Mouse (Mus musculus) testis, adult 2 months (tissue): Measurements from ENCODE around the gene Gucy1b1. TPM values are rescaled to one million over a fixed set of nuclear protein-coding genes. Genes with fewer than 3 reads are reported as not detected.

Source experiments
- H3K27ac ChIP-seq: fragments of 200-500 bp; 2 replicates; pipeline ENCODE4 v1.5.1; 2012; ENCODE audit warnings: low read depth, low read length; ENCODE audit not compliant: control insufficient read depth, insufficient read depth
- H3K27me3 ChIP-seq: fragments of 200-500 bp; 2 replicates; pipeline ENCODE4 v1.6.1; 2012; ENCODE audit warnings: mild to moderate bottlenecking, low read length, moderate library complexity; ENCODE audit not compliant: control insufficient read depth, insufficient read depth
- H3K36me3 ChIP-seq: fragments of 200-500 bp; 2 replicates; pipeline ENCODE4 v1.6.1; 2012; ENCODE audit warnings: mild to moderate bottlenecking, low read length; ENCODE audit not compliant: control insufficient read depth, insufficient read depth
- H3K4me1 ChIP-seq: fragments of 200-500 bp; 2 replicates; pipeline ENCODE4 v1.6.1; 2012; ENCODE audit warnings: low read length; ENCODE audit not compliant: control insufficient read depth, insufficient read depth
- H3K4me3 ChIP-seq: fragments of 200-500 bp; 2 replicates; pipeline ENCODE4 v1.5.1; 2012; ENCODE audit warnings: low read depth, mild to moderate bottlenecking, low read length, moderate library complexity, mixed read lengths; ENCODE audit not compliant: control insufficient read depth
- CTCF ChIP-seq: fragments of 200-500 bp; IDR thresholded peaks from 2 replicates; pipeline ENCODE4 v1.5.1; 2012; ENCODE audit warnings: low read depth, mild to moderate bottlenecking, inconsistent platforms, low read length, moderate library complexity; ENCODE audit not compliant: control insufficient read depth, insufficient read depth, insufficient replicate concordance
- POLR2A ChIP-seq: fragments of 200-500 bp; IDR thresholded peaks from 2 replicates; pipeline ENCODE4 v1.6.1; 2012; ENCODE audit warnings: low read depth, mild to moderate bottlenecking, inconsistent platforms, low read length, moderate library complexity; ENCODE audit not compliant: control insufficient read depth
- polyA plus RNA-seq: library from polyadenylated mRNA; depleted of rRNA; stranded (reverse); fragments of >200 nt; gene quantifications from 2 replicates; pipeline ENCODE4 v1.2.3, GENCODE M21; 2012

Gucy1b1 gene
- polyA plus RNA-seq, 1 experiment = 0.61 TPM

- Histone ChIP-seq H3K4me1 (no peaks in the 10 kb centered on the region), H3K27me3 (no peaks in the 10 kb centered on the region), H3K4me3 (no peak overlapping the region), H3K27ac (no peak overlapping the region), H3K36me3 (no peaks in the 10 kb centered on the region)
- TF ChIP-seq CTCF = no peak
- TF ChIP-seq POLR2A = no peak
Observed at GRCm38 (mm10) chr3:82096801-82097200, 22.3 kb upstream of the Gucy1b1 start.

- no peaks in the 10 kb centered on the region for H3K36me3 ChIP-seq
- peak overlapping the region; percentile 62 for H3K4me3 ChIP-seq
- TF ChIP-seq POLR2A (no peak), CTCF (no peak)
- peaks cover 12% of the 10 kb centered on the region for H3K4me1 ChIP-seq
- H3K27ac ChIP-seq = no peak overlapping the region
- no peaks in the 10 kb centered on the region for H3K27me3 ChIP-seq
Observed at GRCm38 (mm10) chr3:82073741-82074181, 728 bp downstream of the Gucy1b1 start.

- TF ChIP-seq POLR2A (no peak), CTCF (no peak)
- Histone ChIP-seq H3K27ac (no peak overlapping the region), H3K27me3 (no peaks in the 10 kb centered on the region), H3K4me1 (no peaks in the 10 kb centered on the region), H3K36me3 (no peaks in the 10 kb centered on the region), H3K4me3 (no peak overlapping the region)
Observed at GRCm38 (mm10) chr3:82067830-82068229, 6.7 kb downstream of the Gucy1b1 start.

GRCm38 (mm10) chr3:82061402-82062180 is 12.9 kb downstream of the Gucy1b1 start:
- Histone ChIP-seq H3K4me3 (no peak overlapping the region), H3K27ac (no peak overlapping the region), H3K4me1 (no peaks in the 10 kb centered on the region), H3K36me3 (no peaks in the 10 kb centered on the region), H3K27me3 (no peaks in the 10 kb centered on the region)
- TF ChIP-seq CTCF = no peak
- TF ChIP-seq POLR2A = no peak

GRCm38 (mm10) chr3:82057201-82057600 is 17.3 kb downstream of the Gucy1b1 start:
- H3K27me3 ChIP-seq = no peaks in the 10 kb centered on the region
- TF ChIP-seq CTCF (no peak), POLR2A (no peak)
- H3K4me3 ChIP-seq = no peak overlapping the region
- no peak overlapping the region for H3K27ac ChIP-seq
- H3K4me1 ChIP-seq = no peaks in the 10 kb centered on the region
- H3K36me3 ChIP-seq = no peaks in the 10 kb centered on the region

- Histone ChIP-seq H3K4me3 (no peak overlapping the region), H3K27me3 (no peaks in the 10 kb centered on the region), H3K4me1 (no peaks in the 10 kb centered on the region), H3K36me3 (no peaks in the 10 kb centered on the region), H3K27ac (no peak overlapping the region)
- TF ChIP-seq CTCF (no peak), POLR2A (no peak)
Observed at GRCm38 (mm10) chr3:82054283-82054974, 20.1 kb downstream of the Gucy1b1 start.

- Histone ChIP-seq H3K27ac (no peak overlapping the region), H3K4me3 (no peak overlapping the region), H3K36me3 (no peaks in the 10 kb centered on the region), H3K4me1 (no peaks in the 10 kb centered on the region), H3K27me3 (no peaks in the 10 kb centered on the region)
- TF ChIP-seq CTCF (no peak), POLR2A (no peak)
Observed at GRCm38 (mm10) chr3:82052029-82052428, 22.5 kb downstream of the Gucy1b1 start.
